Mouse (Mus musculus): ENCODE measurements around the gene Rps27rt. TPM values are rescaled to one million over a fixed set of nuclear protein-coding genes. Genes with fewer than 3 reads are reported as not detected.

Gene Rps27rt
- polyA plus RNA-seq, 1 experiment from 2014 or later: 313 TPM

DNA sequence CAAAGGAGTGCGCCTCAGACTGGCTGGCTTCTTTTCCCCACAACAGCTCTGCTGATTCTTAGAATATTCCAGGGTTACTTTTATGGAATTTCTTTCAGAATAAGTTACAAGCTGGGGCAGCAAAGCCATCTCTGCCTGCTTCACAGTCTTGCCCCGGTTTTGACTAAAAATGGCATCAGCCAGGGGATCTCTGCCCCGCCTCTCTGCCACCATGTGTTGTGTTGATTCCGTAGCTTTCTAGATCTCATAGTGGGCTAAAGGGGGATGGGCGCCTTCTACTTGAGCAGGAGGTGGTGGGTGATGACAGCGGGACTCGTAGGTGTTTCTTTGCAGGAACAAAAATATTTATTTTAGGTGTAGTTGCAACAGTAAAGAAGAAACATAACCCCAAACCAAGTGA, 25.7 kb upstream of the Rps27rt start:
- H3K4me3 ChIP-seq (ENCODE audit: low read depth, low read length): no peak overlapping the region
- DNase-seq (ENCODE audit: low spot score) (no peak), ATAC-seq (no peak)
- H3K4me2 ChIP-seq (ENCODE audit: low read length): no peak overlapping the region
- H3K27me3 ChIP-seq (replicated peaks; ENCODE audit: control insufficient read depth, insufficient read depth, low read length): no peaks in the 10 kb centered on the region
- H3K36me3 ChIP-seq (ENCODE audit: control insufficient read depth, insufficient read depth, low read length): no peaks in the 10 kb centered on the region
- H3K9me3 ChIP-seq (replicated peaks; ENCODE audit: control insufficient read depth, low read length): no peaks in the 10 kb centered on the region
- WGBS: 83% methylated on average over 7 of the region's 7 CpGs
- H3K4me1 ChIP-seq (ENCODE audit: control insufficient read depth, insufficient read depth, low read length): no peaks in the 10 kb centered on the region
- H3K9ac ChIP-seq (ENCODE audit: low read length): no peak overlapping the region
- H3K27ac ChIP-seq (ENCODE audit: low read depth, low read length): no peak overlapping the region

DNA sequence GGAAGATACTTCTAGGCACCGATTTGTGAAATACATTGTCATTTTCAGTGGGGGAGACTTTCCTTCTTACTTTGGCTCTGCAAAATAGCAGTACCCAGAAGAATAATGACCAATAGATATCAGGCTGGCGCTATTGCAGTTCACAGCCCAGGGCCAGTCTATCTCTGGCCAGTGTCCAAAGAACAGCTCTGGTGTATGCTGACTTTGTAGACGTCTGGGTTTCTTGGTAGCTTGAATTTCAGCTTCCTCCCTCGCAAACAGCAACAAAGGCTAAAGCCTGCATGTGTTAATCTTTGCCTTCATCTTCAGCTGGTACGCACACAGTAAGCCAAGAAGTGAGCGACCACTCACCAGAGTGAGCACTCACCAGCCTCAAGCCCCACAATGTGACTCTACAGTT, 25.2 kb upstream of the Rps27rt start:
- WGBS: 82% methylated on average over 6 of the region's 6 CpGs
- no peak for DNase-seq (ENCODE audit: low spot score)
- ATAC-seq: no peak

DNA sequence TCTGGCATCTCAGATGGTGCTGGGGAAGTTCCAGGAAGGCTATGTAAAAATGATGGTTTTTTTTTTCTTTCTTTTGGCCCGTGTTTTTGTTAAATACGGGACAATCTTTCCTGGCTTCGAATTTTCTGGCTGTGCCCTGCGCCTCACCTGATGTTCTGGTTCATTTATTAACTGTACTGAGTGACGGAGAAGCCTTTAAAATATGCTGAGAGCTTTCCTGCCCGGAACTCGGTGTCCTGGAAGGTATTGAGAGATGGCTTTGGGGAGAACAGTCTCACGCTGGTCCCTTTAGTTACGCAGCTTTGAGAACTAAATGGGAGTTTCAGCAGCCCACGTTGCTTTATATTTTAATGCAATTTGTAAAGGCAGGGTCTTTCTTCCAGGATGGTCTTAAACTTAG, 22.9 kb upstream of the Rps27rt start:
- no peaks in the 10 kb centered on the region for H3K4me1 ChIP-seq (ENCODE audit: control insufficient read depth, insufficient read depth, low read length)
- H3K9ac ChIP-seq (ENCODE audit: low read length): no peak overlapping the region
- H3K4me2 ChIP-seq (ENCODE audit: low read length): no peak overlapping the region
- no peak for DNase-seq (ENCODE audit: low spot score)
- no peak overlapping the region for H3K4me3 ChIP-seq (ENCODE audit: low read depth, low read length)
- H3K27me3 ChIP-seq (replicated peaks; ENCODE audit: control insufficient read depth, insufficient read depth, low read length): no peaks in the 10 kb centered on the region
- no peak overlapping the region for H3K27ac ChIP-seq (ENCODE audit: low read depth, low read length)
- WGBS: 84% methylated on average over 10 of the region's 10 CpGs
- no peak for ATAC-seq
- H3K36me3 ChIP-seq (ENCODE audit: control insufficient read depth, insufficient read depth, low read length): no peaks in the 10 kb centered on the region
- no peaks in the 10 kb centered on the region for H3K9me3 ChIP-seq (replicated peaks; ENCODE audit: control insufficient read depth, low read length)

More for the DNA sequence above, 25.2 kb upstream of the Rps27rt start:
- H3K9me3 ChIP-seq (replicated peaks; ENCODE audit: control insufficient read depth, low read length): no peaks in the 10 kb centered on the region
- H3K27me3 ChIP-seq (replicated peaks; ENCODE audit: control insufficient read depth, insufficient read depth, low read length): no peaks in the 10 kb centered on the region
- no peaks in the 10 kb centered on the region for H3K4me1 ChIP-seq (ENCODE audit: control insufficient read depth, insufficient read depth, low read length)
- no peak overlapping the region for H3K27ac ChIP-seq (ENCODE audit: low read depth, low read length)
- H3K4me2 ChIP-seq (ENCODE audit: low read length): no peak overlapping the region
- no peak overlapping the region for H3K4me3 ChIP-seq (ENCODE audit: low read depth, low read length)
- H3K9ac ChIP-seq (ENCODE audit: low read length): no peak overlapping the region
- H3K36me3 ChIP-seq (ENCODE audit: control insufficient read depth, insufficient read depth, low read length): no peaks in the 10 kb centered on the region

DNA sequence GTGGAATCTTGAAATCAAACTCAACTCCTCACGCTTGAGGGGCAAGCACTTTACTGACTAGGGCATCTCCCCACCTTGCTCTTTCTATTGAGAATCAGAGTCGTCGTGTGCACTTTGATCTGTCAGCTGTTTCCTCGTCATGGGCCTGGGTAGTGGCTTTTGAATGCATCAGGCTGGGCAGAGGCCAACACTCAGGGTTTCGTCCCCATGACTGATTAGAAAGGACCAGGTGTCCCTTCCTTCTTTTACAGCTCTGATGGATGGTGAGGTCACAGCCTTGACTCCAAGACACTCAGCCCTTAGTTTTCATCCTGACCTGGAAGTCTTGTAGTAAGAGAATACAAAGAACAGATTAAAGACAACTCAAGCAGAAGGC, 17.2 kb upstream of the Rps27rt start:
- Histone ChIP-seq H3K4me2 (ENCODE audit: low read length) (no peak overlapping the region), H3K9ac (ENCODE audit: low read length) (no peak overlapping the region), H3K27ac (ENCODE audit: low read depth, low read length) (no peak overlapping the region), H3K27me3 (replicated peaks; ENCODE audit: control insufficient read depth, insufficient read depth, low read length) (no peaks in the 10 kb centered on the region), H3K4me3 (ENCODE audit: low read depth, low read length) (no peak overlapping the region), H3K36me3 (ENCODE audit: control insufficient read depth, insufficient read depth, low read length) (no peaks in the 10 kb centered on the region), H3K9me3 (replicated peaks; ENCODE audit: control insufficient read depth, low read length) (no peaks in the 10 kb centered on the region), H3K4me1 (ENCODE audit: control insufficient read depth, insufficient read depth, low read length) (no peaks in the 10 kb centered on the region)
- DNase-seq (ENCODE audit: low spot score) (no peak), ATAC-seq (no peak)
- WGBS: 78% methylated on average over 5 of the region's 5 CpGs

- DNase-seq (ENCODE audit: low spot score): no peak
- Histone ChIP-seq H3K27me3 (replicated peaks; ENCODE audit: control insufficient read depth, insufficient read depth, low read length) (no peaks in the 10 kb centered on the region), H3K4me3 (ENCODE audit: low read depth, low read length) (no peak overlapping the region), H3K9ac (ENCODE audit: low read length) (no peak overlapping the region), H3K4me2 (ENCODE audit: low read length) (no peak overlapping the region), H3K27ac (ENCODE audit: low read depth, low read length) (no peak overlapping the region), H3K4me1 (ENCODE audit: control insufficient read depth, insufficient read depth, low read length) (no peaks in the 10 kb centered on the region), H3K36me3 (ENCODE audit: control insufficient read depth, insufficient read depth, low read length) (no peaks in the 10 kb centered on the region), H3K9me3 (replicated peaks; ENCODE audit: control insufficient read depth, low read length) (no peaks in the 10 kb centered on the region)
- WGBS: 89% methylated on average over 6 of the region's 6 CpGs
- ATAC-seq: no peak
These were observed 16.7 kb upstream of the Rps27rt start for GRCm38 (mm10) chr9:114999010-114999770.

DNA sequence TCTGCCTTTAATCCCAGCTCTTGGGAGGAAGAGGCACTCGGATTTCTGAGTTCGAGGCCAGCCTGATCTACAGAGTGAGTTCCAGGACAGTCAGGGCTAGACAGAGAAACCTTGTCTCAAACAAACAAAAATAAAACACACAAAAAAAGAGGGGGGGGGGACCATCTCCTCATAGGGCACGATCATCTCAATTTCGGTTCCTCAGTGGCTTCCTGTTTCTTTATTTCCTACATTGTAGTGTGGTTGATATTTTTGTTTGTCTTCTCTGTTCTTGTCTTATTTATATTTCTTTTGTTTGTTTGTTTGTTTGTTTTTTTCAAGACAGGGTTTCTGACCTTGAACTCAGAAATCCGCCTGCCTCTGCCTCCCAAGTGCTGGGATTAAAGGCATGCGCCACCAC, 13.9 kb upstream of the Rps27rt start:
- 96% methylated on average over 6 of the region's 6 CpGs for WGBS
- Histone ChIP-seq H3K9ac (ENCODE audit: low read length) (no peak overlapping the region), H3K4me3 (ENCODE audit: low read depth, low read length) (no peak overlapping the region), H3K36me3 (ENCODE audit: control insufficient read depth, insufficient read depth, low read length) (no peaks in the 10 kb centered on the region), H3K27ac (ENCODE audit: low read depth, low read length) (no peak overlapping the region), H3K9me3 (replicated peaks; ENCODE audit: control insufficient read depth, low read length) (no peaks in the 10 kb centered on the region), H3K4me1 (ENCODE audit: control insufficient read depth, insufficient read depth, low read length) (no peaks in the 10 kb centered on the region), H3K4me2 (ENCODE audit: low read length) (no peak overlapping the region), H3K27me3 (replicated peaks; ENCODE audit: control insufficient read depth, insufficient read depth, low read length) (no peaks in the 10 kb centered on the region)
- DNase-seq (ENCODE audit: low spot score) (no peak), ATAC-seq (no peak)

GRCm38 (mm10) chr9:114995716-114996115, 13.2 kb upstream of the Rps27rt start:
- no peak overlapping the region for H3K4me3 ChIP-seq (ENCODE audit: low read depth, low read length)
- H3K27me3 ChIP-seq (replicated peaks; ENCODE audit: control insufficient read depth, insufficient read depth, low read length): no peaks in the 10 kb centered on the region
- no peak overlapping the region for H3K27ac ChIP-seq (ENCODE audit: low read depth, low read length)
- WGBS: 89% methylated on average over 4 of the region's 4 CpGs
- no peak for DNase-seq (ENCODE audit: low spot score)
- no peaks in the 10 kb centered on the region for H3K4me1 ChIP-seq (ENCODE audit: control insufficient read depth, insufficient read depth, low read length)
- no peak overlapping the region for H3K9ac ChIP-seq (ENCODE audit: low read length)
- H3K36me3 ChIP-seq (ENCODE audit: control insufficient read depth, insufficient read depth, low read length): no peaks in the 10 kb centered on the region
- no peaks in the 10 kb centered on the region for H3K9me3 ChIP-seq (replicated peaks; ENCODE audit: control insufficient read depth, low read length)
- no peak for ATAC-seq
- H3K4me2 ChIP-seq (ENCODE audit: low read length): no peak overlapping the region

DNA sequence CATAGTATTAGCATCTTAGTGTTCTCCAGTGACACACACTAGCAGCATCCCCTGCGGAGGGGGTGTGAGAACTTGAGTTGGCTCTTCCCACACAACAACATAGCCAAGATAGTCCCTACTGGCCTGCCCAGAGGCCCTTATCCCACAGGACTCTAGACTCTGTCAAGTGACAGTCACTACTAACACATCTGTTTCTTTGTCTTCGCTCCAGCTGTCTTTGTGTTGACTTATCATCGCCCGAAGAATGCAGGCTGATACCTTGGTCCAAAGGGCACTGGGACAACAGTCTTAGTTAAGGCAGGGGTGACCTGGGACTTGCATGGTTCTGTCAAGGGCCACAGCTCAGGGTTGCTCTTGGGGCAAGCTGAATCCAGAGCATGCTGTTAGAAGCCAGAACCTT, 12.7 kb upstream of the Rps27rt start:
- Histone ChIP-seq H3K27ac (ENCODE audit: low read depth, low read length) (no peak overlapping the region), H3K9me3 (replicated peaks; ENCODE audit: control insufficient read depth, low read length) (no peaks in the 10 kb centered on the region), H3K9ac (ENCODE audit: low read length) (no peak overlapping the region), H3K4me2 (ENCODE audit: low read length) (no peak overlapping the region), H3K36me3 (ENCODE audit: control insufficient read depth, insufficient read depth, low read length) (no peaks in the 10 kb centered on the region), H3K4me3 (ENCODE audit: low read depth, low read length) (no peak overlapping the region), H3K4me1 (ENCODE audit: control insufficient read depth, insufficient read depth, low read length) (no peaks in the 10 kb centered on the region), H3K27me3 (replicated peaks; ENCODE audit: control insufficient read depth, insufficient read depth, low read length) (no peaks in the 10 kb centered on the region)
- WGBS: 91% methylated on average over 4 of the region's 4 CpGs
- no peak for ATAC-seq
- no peak for DNase-seq (ENCODE audit: low spot score)

DNA sequence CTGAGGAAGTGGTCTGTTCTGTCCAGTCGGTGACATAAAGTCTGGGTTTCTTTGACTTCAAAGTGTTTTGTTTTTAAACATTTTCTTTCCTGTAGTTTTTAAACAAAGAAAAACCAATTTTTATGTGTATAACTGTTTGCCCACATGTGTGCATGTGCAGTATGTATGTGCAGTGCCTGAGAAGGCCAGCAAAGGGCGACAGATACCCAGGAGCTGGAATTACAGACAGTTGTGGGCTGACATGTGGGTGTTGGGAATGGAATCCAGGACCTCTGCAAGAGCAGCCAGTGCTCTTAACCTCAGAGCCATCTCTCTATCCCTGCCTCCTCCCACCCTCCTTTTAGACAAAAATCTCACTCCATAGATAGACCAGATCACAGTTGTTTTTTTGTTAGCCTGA, 10.0 kb upstream of the Rps27rt start:
- no peak for DNase-seq (ENCODE audit: low spot score)
- Histone ChIP-seq H3K9ac (ENCODE audit: low read length) (no peak overlapping the region), H3K27me3 (replicated peaks; ENCODE audit: control insufficient read depth, insufficient read depth, low read length) (no peaks in the 10 kb centered on the region), H3K36me3 (ENCODE audit: control insufficient read depth, insufficient read depth, low read length) (no peaks in the 10 kb centered on the region), H3K9me3 (replicated peaks; ENCODE audit: control insufficient read depth, low read length) (no peaks in the 10 kb centered on the region), H3K4me2 (ENCODE audit: low read length) (no peak overlapping the region), H3K4me1 (ENCODE audit: control insufficient read depth, insufficient read depth, low read length) (no peaks in the 10 kb centered on the region), H3K27ac (ENCODE audit: low read depth, low read length) (no peak overlapping the region), H3K4me3 (ENCODE audit: low read depth, low read length) (no peak overlapping the region)
- 92% methylated on average over 2 of the region's 2 CpGs for WGBS
- no peak for ATAC-seq

Measured in forebrain, embryonic 14.5 days (tissue).